Mouse (Mus musculus) E14TG2a.4 (cell line): ENCODE results near the gene Gm10309.

ENCODE experiments used
- H3K27me3 ChIP-seq: 2 replicates; pipeline ENCODE4 v1.6.1; 2014; ENCODE audit warnings: low read length, control low read depth; ENCODE audit not compliant: insufficient read depth
- H3K36me3 ChIP-seq: 2 replicates; pipeline ENCODE4 v1.6.1; 2014; ENCODE audit warnings: low read length, control low read depth; ENCODE audit not compliant: insufficient read depth
- H3K4me1 ChIP-seq: replicated peaks from 2 replicates; pipeline ENCODE4 v1.6.1; 2014; ENCODE audit warnings: low read depth, low read length, control low read depth
- H3K4me3 ChIP-seq: replicated peaks from 2 replicates; pipeline ENCODE4 v1.5.1; 2014; ENCODE audit warnings: mild to moderate bottlenecking, low read length
- H3K9me3 ChIP-seq: 2 replicates; pipeline ENCODE4 v1.6.1; 2014; ENCODE audit warnings: low read length, control low read depth
- CTCF ChIP-seq: conservative IDR thresholded peaks from 2 replicates; pipeline ENCODE4 v1.5.1; 2014; ENCODE audit warnings: low read length
- NANOG ChIP-seq: IDR thresholded peaks from 2 replicates; pipeline ENCODE4 v1.6.1; 2014; ENCODE audit warnings: borderline replicate concordance, low read length, mixed read lengths
- POU5F1 ChIP-seq: IDR thresholded peaks from 2 replicates; pipeline ENCODE4 v1.6.1; 2014; ENCODE audit warnings: low read length, borderline replicate concordance

The Gm10309 gene

DNA sequence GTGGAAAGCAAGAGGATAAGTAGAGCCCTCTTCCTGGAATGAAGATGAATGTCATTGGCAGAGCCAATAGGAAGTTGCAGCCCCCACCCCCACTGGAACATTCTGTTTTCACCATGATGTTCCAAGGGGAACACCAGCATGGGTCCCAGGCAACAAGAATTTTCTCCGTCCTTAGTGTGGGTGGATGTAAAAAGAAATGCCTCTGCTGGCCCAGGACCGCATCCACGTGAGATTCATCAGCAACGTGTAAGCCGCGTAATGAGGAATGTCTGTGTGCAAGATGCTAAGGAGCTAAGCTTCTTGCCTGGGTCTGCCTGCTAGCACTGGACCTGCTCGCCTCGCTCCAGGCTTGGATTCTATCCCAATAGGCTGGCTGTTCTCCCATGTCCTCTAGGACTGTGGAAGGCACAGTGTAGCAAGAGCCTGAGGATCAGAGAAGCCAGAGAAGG lies at the start of gene Gm10309:
TSS of gene Gm10309 (minus strand) at position 50 of the 449 bp plus-strand sequence.
- Histone ChIP-seq H3K4me1 (no peaks in the 10 kb centered on the region), H3K9me3 (peaks cover 5% of the 10 kb centered on the region; the same call in 1 of the 2 replicates), H3K36me3 (no peaks in the 10 kb centered on the region), H3K4me3 (no peak within 1 kb of the TSS), H3K27me3 (no peaks in the 10 kb centered on the region)
- TF ChIP-seq NANOG, result no peak

DNA sequence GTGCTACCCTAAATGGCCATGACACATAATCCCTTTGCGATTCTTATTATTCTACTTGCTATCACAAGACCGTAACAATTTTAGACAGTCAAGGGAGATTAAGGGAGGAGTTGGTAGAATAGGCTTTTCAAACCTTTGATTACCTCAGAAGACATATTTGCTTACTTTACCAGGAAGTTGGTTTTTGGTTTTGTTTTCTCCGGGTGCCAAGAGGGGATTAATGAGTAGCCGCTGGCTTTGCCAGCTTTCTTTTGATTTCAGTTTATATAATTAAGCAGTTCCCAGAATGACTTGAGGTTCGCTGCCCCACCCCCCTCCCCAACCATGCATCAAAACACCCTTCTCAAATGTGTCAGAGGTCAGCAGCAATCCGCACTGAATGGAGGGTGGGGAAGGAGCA lies 47.0 kb upstream of the Gm10309 start:
- no peaks in the 10 kb centered on the region for H3K27me3 ChIP-seq
- no peaks in the 10 kb centered on the region for H3K4me1 ChIP-seq
- peaks cover 4% of the 10 kb centered on the region for H3K9me3 ChIP-seq
- no peak overlapping the region for H3K4me3 ChIP-seq
- no peak for TF ChIP-seq CTCF
- no peak for TF ChIP-seq POU5F1
- TF ChIP-seq NANOG, result no peak
- no peaks in the 10 kb centered on the region for H3K36me3 ChIP-seq

DNA sequence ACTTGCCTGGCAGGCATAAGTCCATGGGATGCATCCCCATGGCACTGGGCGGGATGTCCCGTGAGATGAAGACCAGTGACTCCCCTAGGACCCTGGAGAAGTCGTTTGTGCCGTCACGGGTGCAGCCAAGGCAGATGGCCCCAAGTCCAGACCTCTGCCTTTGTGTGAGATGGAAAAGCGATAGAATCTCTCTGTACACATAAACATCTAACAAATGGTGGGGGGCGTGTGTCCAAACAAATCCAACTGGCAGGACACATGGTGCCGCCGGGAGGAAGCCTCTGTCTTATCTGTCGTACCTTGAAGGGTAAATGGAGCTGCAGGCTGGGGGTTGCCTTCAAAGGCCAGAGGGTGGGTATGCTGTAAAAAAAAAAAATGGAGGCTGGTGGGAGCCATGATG lies 46.5 kb upstream of the Gm10309 start:
- no peak overlapping the region for H3K4me3 ChIP-seq

DNA sequence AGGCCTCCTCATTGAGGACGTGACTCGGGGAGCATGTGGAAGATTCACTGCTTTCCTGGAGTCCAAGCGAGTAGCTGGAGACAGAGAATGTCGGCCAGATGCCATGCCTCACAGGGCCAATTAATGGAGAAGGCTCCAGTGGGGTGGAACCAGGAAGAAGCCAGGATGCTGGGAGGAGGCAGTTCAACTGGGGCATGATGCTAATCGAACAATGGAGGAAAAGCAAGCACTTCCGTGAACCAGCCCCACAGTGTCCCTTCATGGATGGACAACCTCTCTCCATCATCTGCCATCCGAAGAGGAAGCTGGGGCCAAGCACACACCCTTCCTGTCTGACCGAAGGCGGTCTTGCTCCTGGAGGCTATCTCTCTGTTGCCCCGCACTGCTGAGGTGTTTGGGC lies 44.1 kb upstream of the Gm10309 start:
- H3K27me3 ChIP-seq, result no peaks in the 10 kb centered on the region
- H3K4me3 ChIP-seq, result no peak overlapping the region
- H3K9me3 ChIP-seq, result no peaks in the 10 kb centered on the region
- no peaks in the 10 kb centered on the region for H3K36me3 ChIP-seq
- TF ChIP-seq CTCF, result no peak
- no peak for TF ChIP-seq POU5F1
- TF ChIP-seq NANOG, result no peak
- no peaks in the 10 kb centered on the region for H3K4me1 ChIP-seq

More for the DNA sequence above, 46.5 kb upstream of the Gm10309 start:
- Histone ChIP-seq H3K36me3 (no peaks in the 10 kb centered on the region), H3K9me3 (no peaks in the 10 kb centered on the region; the same call in 1 of the 2 replicates), H3K27me3 (no peaks in the 10 kb centered on the region), H3K4me1 (no peaks in the 10 kb centered on the region)
- TF ChIP-seq POU5F1 (no peak), NANOG (no peak), CTCF (no peak)

DNA sequence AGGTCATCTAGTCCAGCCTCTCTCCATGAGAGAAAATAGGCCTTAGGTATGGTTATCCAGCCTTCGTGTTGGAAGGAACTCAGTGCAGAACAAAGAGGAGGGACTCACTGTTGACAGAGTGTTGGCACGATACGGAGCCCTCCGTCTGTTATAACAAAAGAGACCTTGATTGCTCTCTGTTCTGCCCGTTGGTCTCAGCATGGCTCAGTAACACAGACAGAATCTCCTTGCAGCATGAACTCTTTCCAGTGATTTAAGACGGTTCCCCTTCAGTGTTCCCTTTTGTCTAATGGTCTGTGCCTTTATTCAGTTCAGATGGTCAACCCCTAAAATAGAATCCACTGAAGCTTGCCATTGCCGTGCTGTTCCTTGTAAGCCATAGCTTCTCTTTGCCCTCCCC lies 41.5 kb upstream of the Gm10309 start:
- TF ChIP-seq NANOG, result no peak
- TF ChIP-seq CTCF, result no peak
- no peak for TF ChIP-seq POU5F1
- H3K27me3 ChIP-seq, result no peaks in the 10 kb centered on the region
- no peaks in the 10 kb centered on the region for H3K9me3 ChIP-seq
- no peaks in the 10 kb centered on the region for H3K36me3 ChIP-seq
- no peaks in the 10 kb centered on the region for H3K4me1 ChIP-seq
- no peak overlapping the region for H3K4me3 ChIP-seq

DNA sequence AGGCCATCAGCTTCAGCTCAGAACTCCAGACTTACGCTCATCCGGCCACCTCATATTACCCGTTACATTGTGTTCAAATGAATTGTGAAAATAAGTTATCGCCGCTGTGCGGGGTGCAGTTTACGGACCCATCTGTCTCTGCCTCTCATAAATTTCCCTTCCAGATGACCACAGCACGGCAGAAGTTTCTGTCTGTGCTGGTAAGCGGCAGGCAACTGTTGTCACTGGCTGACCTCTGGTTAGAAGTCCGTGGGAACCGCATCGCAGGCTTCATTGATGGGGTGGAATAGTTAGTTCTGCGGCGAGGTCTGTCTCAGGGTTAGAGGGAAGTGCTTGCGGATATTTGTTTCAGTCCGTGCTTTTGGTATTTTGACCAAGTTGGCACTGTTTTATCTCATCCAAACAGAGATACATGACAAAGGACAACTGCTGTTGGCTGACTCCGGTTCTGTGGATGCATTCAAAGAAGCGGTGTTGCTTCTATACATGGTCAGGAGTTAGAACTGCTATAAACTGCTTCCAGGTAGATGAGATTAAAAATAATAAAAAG lies 34.9 kb upstream of the Gm10309 start:
- H3K27me3 ChIP-seq, result no peaks in the 10 kb centered on the region
- TF ChIP-seq POU5F1, result no peak
- no peak for TF ChIP-seq CTCF
- TF ChIP-seq NANOG, result no peak
- H3K4me1 ChIP-seq, result peaks cover 8% of the 10 kb centered on the region
- no peaks in the 10 kb centered on the region for H3K9me3 ChIP-seq
- H3K4me3 ChIP-seq, result no peak overlapping the region
- no peaks in the 10 kb centered on the region for H3K36me3 ChIP-seq

DNA sequence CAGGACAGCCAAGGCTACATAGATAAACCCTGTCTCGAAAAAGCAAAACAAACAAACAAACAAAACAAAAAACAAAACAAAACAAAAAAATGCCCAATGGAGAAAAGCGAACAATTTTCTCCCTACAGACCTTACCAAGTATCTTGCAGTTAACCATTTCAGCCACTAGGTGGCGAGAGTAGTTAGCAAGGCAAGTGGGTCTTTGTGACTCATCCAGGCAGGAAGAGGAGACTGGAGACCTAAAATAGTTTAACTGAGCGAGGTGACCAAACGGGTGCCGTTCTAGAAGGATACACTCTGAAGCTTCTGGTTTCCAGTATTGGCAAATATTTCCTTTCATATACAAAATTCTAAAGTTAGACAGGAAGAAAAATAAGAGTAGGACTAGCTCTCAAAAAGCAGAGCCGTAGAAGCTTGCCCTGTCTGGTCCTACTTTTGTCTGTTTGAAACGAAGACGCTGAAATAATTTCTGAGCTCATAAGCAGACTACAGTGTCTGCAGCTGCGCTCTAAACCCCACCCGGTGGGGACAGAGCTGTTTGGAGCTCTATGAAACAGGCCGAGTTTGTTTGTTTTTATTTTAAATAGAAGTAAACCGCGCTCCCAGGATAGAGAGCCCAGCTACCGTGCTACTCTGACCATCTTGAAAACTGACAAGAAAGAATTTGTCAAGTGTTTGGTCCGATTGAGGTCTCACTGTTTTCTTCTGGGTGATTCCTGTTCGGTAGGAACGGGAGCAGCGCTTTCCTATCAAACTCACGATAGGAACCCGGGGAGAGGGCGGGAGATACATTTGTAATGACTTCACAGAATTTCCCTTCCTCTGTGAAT lies 31.0 kb upstream of the Gm10309 start:
- Histone ChIP-seq H3K4me1 (peaks cover 15% of the 10 kb centered on the region), H3K27me3 (no peaks in the 10 kb centered on the region), H3K9me3 (no peaks in the 10 kb centered on the region), H3K36me3 (no peaks in the 10 kb centered on the region), H3K4me3 (no peak overlapping the region)
- TF ChIP-seq CTCF, result peak; percentile 86
- TF ChIP-seq POU5F1, result no peak

DNA sequence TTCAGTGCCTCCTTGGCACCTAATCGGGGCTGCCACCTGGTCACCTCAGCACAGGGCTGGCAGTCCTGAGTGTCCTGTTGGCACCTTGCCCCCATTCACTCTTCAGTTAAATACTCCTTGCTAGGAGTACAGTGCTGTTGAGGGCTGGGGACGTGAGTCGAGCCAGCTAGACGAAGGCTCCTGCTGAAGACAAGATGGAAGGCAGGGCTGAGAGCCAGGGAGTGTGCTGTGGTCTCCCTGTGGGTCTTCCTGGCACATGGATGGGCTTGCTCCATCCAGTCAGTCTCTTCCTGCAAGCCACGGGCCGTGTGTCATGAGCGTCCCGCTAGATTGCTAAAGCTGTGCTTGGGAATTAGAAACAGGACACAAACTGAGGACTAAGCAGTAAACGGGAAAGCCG lies 30.1 kb upstream of the Gm10309 start:
- no peak for TF ChIP-seq CTCF
- TF ChIP-seq NANOG, result no peak
- no peak for TF ChIP-seq POU5F1
- no peaks in the 10 kb centered on the region for H3K27me3 ChIP-seq
- peaks cover 15% of the 10 kb centered on the region for H3K4me1 ChIP-seq
- H3K36me3 ChIP-seq, result no peaks in the 10 kb centered on the region
- no peak overlapping the region for H3K4me3 ChIP-seq
- no peaks in the 10 kb centered on the region for H3K9me3 ChIP-seq

DNA sequence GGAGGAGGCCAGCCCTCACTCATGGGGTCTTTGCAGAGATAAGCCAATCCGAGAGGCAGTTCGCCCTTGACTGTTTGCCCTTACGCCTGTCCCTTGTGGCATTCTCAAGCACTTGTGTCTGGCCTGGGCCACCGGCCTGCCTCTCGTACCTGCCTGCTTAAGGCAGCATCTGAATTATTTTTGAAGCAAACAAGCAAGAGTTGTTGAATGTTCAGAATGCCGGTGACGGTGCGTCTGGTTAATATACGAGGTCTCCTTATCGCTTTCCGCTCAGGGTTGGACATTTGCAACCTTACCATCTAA lies 28.5 kb upstream of the Gm10309 start:
- no peak overlapping the region for H3K4me3 ChIP-seq
- no peaks in the 10 kb centered on the region for H3K27me3 ChIP-seq
- H3K4me1 ChIP-seq, result peaks cover 15% of the 10 kb centered on the region
- TF ChIP-seq NANOG (no peak), POU5F1 (no peak), CTCF (no peak)
- H3K9me3 ChIP-seq, result no peaks in the 10 kb centered on the region
- H3K36me3 ChIP-seq, result no peaks in the 10 kb centered on the region
